Mouse (Mus musculus) ES-E14 (cell line): ENCODE measurements around the gene Zfyve28. TPM values are rescaled to one million over a fixed set of nuclear protein-coding genes. Genes with fewer than 3 reads are reported as not detected.

Experiments
- DNase-seq: peaks from one replicate; pipeline ENCODE4 v3.0.0-alpha.2; 2013; ENCODE audit warnings: low read depth, low spot score
- H3K27ac ChIP-seq: 2 replicates; pipeline ENCODE4 v1.5.1; 2012; ENCODE audit warnings: low read depth, mild to moderate bottlenecking, low read length, moderate library complexity, mixed read lengths; ENCODE audit not compliant: poor library complexity, insufficient read depth, severe bottlenecking
- H3K36me3 ChIP-seq: 2 replicates; pipeline ENCODE4 v1.6.1; 2012; ENCODE audit warnings: mild to moderate bottlenecking, low read length, moderate library complexity, mixed read lengths; ENCODE audit not compliant: control insufficient read depth, poor library complexity, insufficient read depth, severe bottlenecking
- H3K4me1 ChIP-seq, 2 experiments: fragments of 150-350 bp in 1 of 2; sonication (generic) in 1 of 2; 2 replicates each; pipeline ENCODE4 v1.6.1; 2012; ENCODE audit warnings: low read length in 2 of 2, mild to moderate bottlenecking in 1 of 2, mixed read lengths in 1 of 2; ENCODE audit not compliant: control insufficient read depth in 2 of 2, insufficient read depth in 2 of 2, poor library complexity in 1 of 2
- H3K4me3 ChIP-seq, 2 experiments: fragments of 150-350 bp in 1 of 2; sonication (generic) in 1 of 2; 2 replicates each; pipeline ENCODE4 v1.5.1; 2012; ENCODE audit warnings: low read length in 2 of 2, low read depth in 1 of 2, mild to moderate bottlenecking in 1 of 2, mixed read lengths in 1 of 2; ENCODE audit not compliant: insufficient read depth in 1 of 2, poor library complexity in 1 of 2, severe bottlenecking in 1 of 2
- H3K9ac ChIP-seq: 2 replicates; pipeline ENCODE4 v1.6.1; 2012; ENCODE audit warnings: low read depth, mild to moderate bottlenecking, low read length, mixed read lengths; ENCODE audit not compliant: poor library complexity, insufficient read depth, severe bottlenecking
- H3K9me3 ChIP-seq: fragments of 150-350 bp; sonication (generic); 2 replicates; pipeline ENCODE4 v1.6.1; 2012; ENCODE audit warnings: low read depth, mild to moderate bottlenecking, low read length; ENCODE audit not compliant: control insufficient read depth, insufficient read depth
- CHD2 ChIP-seq: IDR thresholded peaks from 2 replicates; pipeline ENCODE4 v1.6.1; 2014; ENCODE audit warnings: mild to moderate bottlenecking, low read depth, low read length, inconsistent platforms
- HCFC1 ChIP-seq: IDR thresholded peaks from 2 replicates; pipeline ENCODE4 v1.6.1; 2012; ENCODE audit warnings: low read length, inconsistent platforms, borderline replicate concordance; ENCODE audit not compliant: insufficient read depth
- MAFK ChIP-seq: IDR thresholded peaks from 2 replicates; pipeline ENCODE4 v1.6.1; 2014; ENCODE audit warnings: mild to moderate bottlenecking, low read depth, low read length, inconsistent platforms; ENCODE audit not compliant: insufficient read depth
- ZC3H11A ChIP-seq: IDR thresholded peaks from 2 replicates; pipeline ENCODE4 v1.6.1; 2012; ENCODE audit warnings: low read depth, mild to moderate bottlenecking, inconsistent platforms, low read length, borderline replicate concordance
- ZNF384 ChIP-seq: IDR thresholded peaks from 2 replicates; pipeline ENCODE4 v1.6.1; 2012; ENCODE audit warnings: low read depth, low read length, inconsistent platforms
- in situ Hi-C, 2 experiments: fragments of 600-800 bp; cut with MboI; formaldehyde crosslinking; loops; one replicate each; pipeline ENCODE4 v1.15.1; 2025; ENCODE audit warnings: low sequenced_read_pairs in 2 of 2, inconsistent platforms in 1 of 2; ENCODE audit not compliant: unreplicated experiment in 2 of 2
- total RNA-seq: library from RNA; depleted of rRNA; stranded (reverse); fragments of 300-350 nt; gene quantifications from 2 replicates; pipeline ENCODE4 v1.2.3, GENCODE M21; 2012

Zfyve28 gene
- total RNA-seq, 1 experiment: 12.3 TPM

- TF ChIP-seq HCFC1 (no peak), CHD2 (no peak)
- no peak overlapping the region; the same call in 1 of the 2 replicates for H3K27ac ChIP-seq
- H3K36me3 ChIP-seq: no peaks in the 10 kb centered on the region
- H3K4me1 ChIP-seq: peaks cover 0 to 3% of the 10 kb centered on the region in 2 experiments; a peak in 1 of 4 replicates
- no peaks in the 10 kb centered on the region for H3K9me3 ChIP-seq
- H3K9ac ChIP-seq: no peak overlapping the region
- H3K4me3 ChIP-seq: no peak overlapping the region
- in situ Hi-C loops: no loop called here
- DNase-seq: no peak
These were observed 104.9 kb downstream of the Zfyve28 start for GRCm38 (mm10) chr5:34183156-34183880.

GRCm38 (mm10) chr5:34182486-34182885 lies 105.8 kb downstream of the Zfyve28 start:
- no peak for TF ChIP-seq CHD2
- TF ChIP-seq ZNF384: no peak
- no peak for TF ChIP-seq HCFC1
- no peak for TF ChIP-seq ZC3H11A
- TF ChIP-seq MAFK: no peak
- Histone ChIP-seq H3K4me1 (peaks cover 0 to 3% of the 10 kb centered on the region in 2 experiments; a peak in 1 of 4 replicates), H3K4me3 (no peak overlapping the region), H3K27ac (no peak overlapping the region), H3K9ac (no peak overlapping the region), H3K9me3 (no peaks in the 10 kb centered on the region), H3K36me3 (no peaks in the 10 kb centered on the region)
- in situ Hi-C loops: no loop called here
- no peak for DNase-seq

- DNase-seq: no peak
- TF ChIP-seq ZC3H11A (no peak), MAFK (no peak), HCFC1 (no peak), ZNF384 (no peak), CHD2 (no peak)
- no peak overlapping the region for H3K4me3 ChIP-seq
- H3K9ac ChIP-seq: no peak overlapping the region
- no peaks in the 10 kb centered on the region for H3K9me3 ChIP-seq
- H3K4me1 ChIP-seq: peaks cover 0 to 16% of the 10 kb centered on the region in 2 experiments; a peak in 2 of 4 replicates
- no peak overlapping the region for H3K27ac ChIP-seq
- no peaks in the 10 kb centered on the region for H3K36me3 ChIP-seq
- in situ Hi-C loops: no loop called here
These were observed 110.4 kb downstream of the Zfyve28 start for GRCm38 (mm10) chr5:34177821-34178220.

- Histone ChIP-seq H3K9ac (no peak overlapping the region), H3K4me1 (peaks cover 0 to 16% of the 10 kb centered on the region in 2 experiments; a peak in 2 of 4 replicates), H3K36me3 (no peaks in the 10 kb centered on the region), H3K27ac (no peak overlapping the region), H3K4me3 (no peak overlapping the region), H3K9me3 (no peaks in the 10 kb centered on the region)
- DNase-seq: no peak
- in situ Hi-C loops: no loop called here
- TF ChIP-seq HCFC1: no peak
- no peak for TF ChIP-seq MAFK
- no peak for TF ChIP-seq ZNF384
- TF ChIP-seq ZC3H11A: no peak
- no peak for TF ChIP-seq CHD2
These were observed 111.2 kb downstream of the Zfyve28 start for GRCm38 (mm10) chr5:34177091-34177490.

- H3K9ac ChIP-seq: no peak overlapping the region
- DNase-seq: no peak
- peaks cover 0 to 16% of the 10 kb centered on the region in 2 experiments; a peak in 2 of 4 replicates for H3K4me1 ChIP-seq
- H3K27ac ChIP-seq: no peak overlapping the region
- no peak for TF ChIP-seq CHD2
- TF ChIP-seq HCFC1: no peak
- TF ChIP-seq ZNF384: no peak
- TF ChIP-seq ZC3H11A: no peak
- no peak for TF ChIP-seq MAFK
- H3K9me3 ChIP-seq: no peaks in the 10 kb centered on the region
- no peaks in the 10 kb centered on the region for H3K36me3 ChIP-seq
- H3K4me3 ChIP-seq: no peak overlapping the region
- in situ Hi-C loops: no loop called here
These were observed 111.6 kb downstream of the Zfyve28 start for GRCm38 (mm10) chr5:34176691-34177090.
